Mouse (Mus musculus): Measurements from ENCODE around the gene Serpinb9b. TPM values are rescaled to one million over a fixed set of nuclear protein-coding genes. Genes with fewer than 3 reads are reported as not detected.
"Not testable (repeated sequence)": the region's sequence is repeated elsewhere in the genome, so short reads cannot be mapped to it uniquely, and the experiment has no call there.

Gene Serpinb9b
- polyA plus RNA-seq, 1 experiment from 2014 or later, result 0.70 TPM

DNA sequence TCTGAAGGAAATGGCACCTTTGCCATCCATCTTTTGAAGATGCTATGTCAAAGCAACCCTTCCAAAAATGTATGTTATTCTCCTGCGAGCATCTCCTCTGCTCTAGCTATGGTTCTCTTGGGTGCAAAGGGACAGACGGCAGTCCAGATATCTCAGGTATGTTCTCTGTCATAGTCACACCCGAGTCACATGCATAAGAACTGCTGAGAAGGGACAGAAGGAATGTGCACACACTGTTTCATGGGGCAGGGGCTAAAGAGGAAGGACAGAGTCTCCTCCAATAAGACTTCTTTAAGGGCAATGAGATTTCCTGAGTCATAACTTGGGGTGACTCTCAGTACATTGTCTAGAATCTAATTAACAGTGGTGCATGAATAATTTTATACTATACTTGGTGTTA, 20.7 kb upstream of the Serpinb9b start:
- no peaks in the 10 kb centered on the region for H3K27me3 ChIP-seq
- H3K27ac ChIP-seq, result no peak overlapping the region
- no peak overlapping the region for H3K9ac ChIP-seq
- no peak overlapping the region for H3K4me2 ChIP-seq
- H3K4me3 ChIP-seq, result no peak overlapping the region
- WGBS, result 89% methylated on average over 3 of the region's 3 CpGs
- peaks cover 9% of the 10 kb centered on the region; the same call in 1 of the 2 replicates for H3K4me1 ChIP-seq (replicated peaks)
- ATAC-seq (ENCODE audit: low FRiP score), result no peak
- H3K9me3 ChIP-seq, result no peaks in the 10 kb centered on the region
- no peaks in the 10 kb centered on the region for H3K36me3 ChIP-seq

DNA sequence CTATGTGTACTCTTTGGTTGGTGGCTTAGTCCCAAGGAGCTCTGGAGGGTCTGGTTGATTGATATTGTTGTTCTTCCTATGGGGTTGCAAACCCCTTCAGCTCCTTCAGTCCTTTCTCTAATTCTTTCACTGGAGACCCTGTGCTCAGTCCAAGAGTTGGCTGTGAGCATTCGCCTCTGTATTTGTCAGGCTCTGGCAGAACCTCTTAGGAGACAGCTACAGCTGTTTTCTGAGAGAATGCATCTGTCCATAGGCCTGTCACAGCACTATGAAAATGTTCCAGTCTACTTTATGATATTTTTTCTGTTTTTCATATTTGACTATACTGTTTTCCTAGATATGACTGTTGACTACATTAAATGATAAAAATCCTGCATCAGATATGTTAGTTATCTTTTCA, 14.8 kb upstream of the Serpinb9b start:
- no peaks in the 10 kb centered on the region; the same call in 1 of the 2 replicates for H3K9me3 ChIP-seq
- H3K4me1 ChIP-seq (replicated peaks), result no peaks in the 10 kb centered on the region
- H3K9ac ChIP-seq, result no peak overlapping the region
- no peak for ATAC-seq (ENCODE audit: low FRiP score)
- H3K36me3 ChIP-seq, result no peaks in the 10 kb centered on the region
- H3K27ac ChIP-seq, result no peak overlapping the region
- no peaks in the 10 kb centered on the region for H3K27me3 ChIP-seq
- no peak overlapping the region for H3K4me2 ChIP-seq
- H3K4me3 ChIP-seq, result no peak overlapping the region
- 89% methylated on average over 1 of the region's 1 CpGs for WGBS

DNA sequence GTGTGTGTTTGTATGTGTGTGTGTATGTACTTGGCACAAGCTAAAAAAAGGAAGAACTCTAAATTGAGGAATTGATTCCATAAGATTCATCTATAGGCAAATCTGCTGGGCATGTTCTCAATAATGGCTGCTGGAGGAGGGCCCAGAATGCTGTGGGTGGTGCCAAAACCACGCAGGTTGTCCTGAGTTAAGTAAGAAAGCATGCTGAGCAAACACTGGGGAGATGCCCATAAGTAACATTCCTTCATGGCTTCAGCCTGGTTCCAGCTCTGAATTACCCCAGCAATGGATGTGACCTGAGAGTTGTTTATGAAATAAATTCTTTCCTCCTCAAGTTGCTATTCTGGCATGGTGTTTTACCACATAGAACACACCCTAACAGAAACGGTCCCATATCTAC, 13.9 kb upstream of the Serpinb9b start:
- H3K9ac ChIP-seq, result no peak overlapping the region
- no peaks in the 10 kb centered on the region for H3K4me1 ChIP-seq (replicated peaks)
- H3K4me2 ChIP-seq, result no peak overlapping the region
- no peak overlapping the region for H3K27ac ChIP-seq
- no peaks in the 10 kb centered on the region; the same call in 1 of the 2 replicates for H3K9me3 ChIP-seq
- ATAC-seq (ENCODE audit: low FRiP score), result no peak
- WGBS, result 74% methylated on average over 2 of the region's 2 CpGs
- no peaks in the 10 kb centered on the region for H3K27me3 ChIP-seq
- no peaks in the 10 kb centered on the region for H3K36me3 ChIP-seq
- H3K4me3 ChIP-seq, result no peak overlapping the region

DNA sequence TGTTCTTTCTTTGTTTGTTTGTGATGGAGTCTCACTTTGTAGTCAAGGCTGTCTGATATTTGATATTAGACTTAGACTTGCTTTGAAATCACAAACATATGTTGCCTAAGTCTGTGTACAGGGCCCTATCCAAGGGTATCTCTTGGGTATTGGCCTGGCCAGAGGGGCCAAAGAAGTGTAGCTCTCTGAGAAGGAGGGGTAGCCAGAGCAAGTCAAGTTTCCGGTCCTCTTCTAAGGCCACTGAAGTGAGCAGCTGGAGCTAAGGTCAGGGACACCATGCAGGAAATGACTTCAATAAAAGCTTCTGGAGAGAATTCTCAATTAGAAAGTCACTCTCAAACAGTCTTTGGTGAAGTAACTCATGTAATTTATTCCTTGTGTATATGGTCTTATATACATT, 4.8 kb upstream of the Serpinb9b start:
- Histone ChIP-seq H3K4me1 (replicated peaks) (no peaks in the 10 kb centered on the region), H3K4me3 (no peak overlapping the region), H3K9ac (no peak overlapping the region), H3K36me3 (no peaks in the 10 kb centered on the region), H3K27ac (no peak overlapping the region), H3K9me3 (no peaks in the 10 kb centered on the region), H3K4me2 (no peak overlapping the region), H3K27me3 (no peaks in the 10 kb centered on the region)
- WGBS, result 83% methylated on average over 1 of the region's 1 CpGs
- no peak for ATAC-seq (ENCODE audit: low FRiP score)

DNA sequence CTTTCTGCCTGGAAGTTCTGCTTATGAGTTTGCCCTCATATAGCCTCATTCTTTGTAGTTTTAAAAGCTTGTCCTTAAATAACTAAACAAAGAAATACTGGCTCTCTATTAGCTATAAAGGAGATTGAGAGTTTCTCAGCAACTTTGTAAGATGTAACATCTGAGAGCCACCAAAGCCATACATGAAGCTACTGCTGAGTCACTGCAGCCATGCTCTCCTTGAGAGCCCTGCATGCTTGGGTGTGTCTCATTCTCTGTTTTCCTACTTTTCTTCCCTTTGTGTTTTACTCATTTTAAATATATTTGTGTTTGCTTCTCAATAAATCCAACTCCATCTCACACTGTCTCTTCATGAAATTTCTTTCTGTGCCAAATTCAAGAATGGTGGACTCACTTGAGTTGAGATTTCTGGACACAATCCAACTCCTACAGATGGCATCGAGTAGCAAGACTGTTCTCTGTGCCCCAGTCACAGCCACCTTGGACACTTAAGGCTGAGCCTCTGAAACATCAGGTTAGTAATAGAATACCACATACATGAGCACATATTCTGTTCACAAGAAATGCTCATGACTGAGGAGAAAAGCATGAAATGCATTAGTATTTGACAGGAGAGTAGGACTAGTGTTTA, 674 bp upstream of the Serpinb9b start:
- H3K9me3 ChIP-seq, result no peaks in the 10 kb centered on the region
- H3K27me3 ChIP-seq, result no peaks in the 10 kb centered on the region
- WGBS, result 86% methylated on average over 1 of the region's 1 CpGs
- no peaks in the 10 kb centered on the region for H3K36me3 ChIP-seq
- H3K9ac ChIP-seq, result no peak overlapping the region
- ATAC-seq (ENCODE audit: low FRiP score), result no peak
- no peak overlapping the region for H3K4me3 ChIP-seq
- no peak overlapping the region for H3K4me2 ChIP-seq
- H3K27ac ChIP-seq, result no peak overlapping the region
- H3K4me1 ChIP-seq (replicated peaks), result no peaks in the 10 kb centered on the region

DNA sequence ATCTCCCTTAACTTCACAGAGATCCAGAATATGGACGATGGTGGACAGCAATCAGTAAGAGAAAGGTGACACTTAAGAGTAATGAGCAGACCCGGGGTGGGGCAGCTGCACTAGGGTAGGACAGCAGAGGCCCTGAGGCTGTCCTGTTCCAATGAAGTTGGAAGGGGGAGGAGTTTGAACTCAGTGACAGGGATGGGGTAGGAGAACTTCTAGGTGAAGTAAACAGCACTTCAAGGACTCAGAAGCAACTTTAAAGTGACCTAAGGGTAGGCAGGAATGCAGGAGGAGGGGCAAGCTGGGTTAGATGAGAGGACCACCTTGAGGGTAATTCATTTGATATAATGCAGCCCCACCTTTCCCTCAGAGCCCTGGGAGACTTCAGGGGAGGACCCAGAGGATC, 930 bp downstream of the Serpinb9b start:
- Histone ChIP-seq H3K27ac (no peak overlapping the region), H3K9ac (no peak overlapping the region), H3K4me3 (no peak overlapping the region), H3K4me2 (no peak overlapping the region), H3K4me1 (replicated peaks) (no peaks in the 10 kb centered on the region), H3K27me3 (no peaks in the 10 kb centered on the region), H3K9me3 (no peaks in the 10 kb centered on the region), H3K36me3 (no peaks in the 10 kb centered on the region)
- no peak for ATAC-seq (ENCODE audit: low FRiP score)
- 73% methylated on average over 2 of the region's 2 CpGs for WGBS

DNA sequence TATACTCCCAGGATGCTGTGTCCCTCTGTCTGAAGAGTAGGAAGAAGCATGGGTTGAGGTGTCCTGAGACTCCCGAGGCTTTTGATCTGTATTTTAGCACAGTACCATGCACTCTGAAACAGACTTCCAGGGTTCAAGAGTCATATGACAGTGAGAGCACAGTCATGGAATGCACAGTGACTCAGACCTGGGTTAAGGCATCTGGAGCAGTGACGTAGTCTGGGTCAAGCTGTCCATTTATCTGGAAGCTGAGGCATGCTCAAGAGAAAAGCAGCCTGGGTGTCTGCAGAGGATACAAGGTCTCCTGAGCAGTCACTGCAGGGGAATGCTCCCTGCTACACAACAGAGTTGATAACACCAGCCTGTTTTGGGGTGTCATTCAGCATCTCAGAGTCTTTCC, 1.3 kb downstream of the Serpinb9b start:
- Histone ChIP-seq H3K9me3 (no peaks in the 10 kb centered on the region), H3K4me3 (no peak overlapping the region), H3K4me2 (no peak overlapping the region), H3K36me3 (no peaks in the 10 kb centered on the region), H3K4me1 (replicated peaks) (no peaks in the 10 kb centered on the region), H3K27ac (no peak overlapping the region), H3K27me3 (no peaks in the 10 kb centered on the region), H3K9ac (no peak overlapping the region)
- no peak for ATAC-seq (ENCODE audit: low FRiP score)
- WGBS, result 81% methylated on average over 2 of the region's 2 CpGs

DNA sequence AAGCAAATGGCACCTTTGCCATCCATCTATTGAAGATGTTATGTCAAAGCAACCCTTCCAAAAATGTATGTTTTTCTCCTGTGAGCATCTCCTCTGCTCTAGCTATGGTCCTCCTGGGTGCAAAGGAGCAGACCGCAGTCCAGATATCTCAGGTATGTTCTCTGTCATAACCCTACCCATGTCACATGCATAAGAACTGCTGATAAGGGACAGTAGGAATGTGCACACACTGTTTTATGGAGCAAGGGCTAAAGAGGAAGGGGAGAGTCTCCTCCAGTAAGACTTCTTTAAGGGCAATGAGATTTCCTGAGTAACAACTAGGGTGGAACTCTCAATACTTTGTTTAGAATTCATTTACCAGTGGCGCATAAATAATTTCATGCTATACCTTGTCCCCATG, 2.3 kb downstream of the Serpinb9b start:
- H3K4me2 ChIP-seq; H3K36me3 ChIP-seq; H3K9ac ChIP-seq; H3K27me3 ChIP-seq; H3K9me3 ChIP-seq; ATAC-seq (ENCODE audit: low FRiP score); H3K4me3 ChIP-seq; H3K4me1 ChIP-seq (replicated peaks); H3K27ac ChIP-seq: not testable (repeated sequence)
- 100% methylated on average over 2 of the region's 2 CpGs for WGBS

DNA sequence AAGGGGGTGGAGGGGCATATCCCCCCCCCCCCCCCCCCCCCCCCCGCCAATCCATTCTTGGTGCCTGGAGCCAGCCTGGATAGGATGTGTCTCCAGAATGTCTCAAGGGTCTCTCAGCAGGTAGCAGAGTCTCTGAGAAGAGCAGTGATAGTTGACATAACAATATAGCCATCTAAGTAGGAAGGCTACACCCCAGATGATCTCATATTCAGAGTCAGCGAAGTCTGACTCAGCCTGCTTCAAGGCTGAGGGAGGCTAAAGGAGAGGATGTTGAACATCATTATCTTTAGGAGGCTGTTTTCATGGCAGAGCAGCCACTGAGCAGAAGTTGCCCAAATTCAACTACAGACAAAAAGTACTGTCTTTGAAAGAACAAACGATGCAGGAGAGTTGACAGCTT, 3.1 kb downstream of the Serpinb9b start:
- Histone ChIP-seq H3K27ac (no peak overlapping the region), H3K4me3 (no peak overlapping the region), H3K36me3 (no peaks in the 10 kb centered on the region), H3K9me3 (no peaks in the 10 kb centered on the region), H3K27me3 (no peaks in the 10 kb centered on the region), H3K4me1 (replicated peaks) (no peaks in the 10 kb centered on the region), H3K9ac (no peak overlapping the region), H3K4me2 (no peak overlapping the region)
- no peak for ATAC-seq (ENCODE audit: low FRiP score)
- 81% methylated on average over 3 of the region's 3 CpGs for WGBS

DNA sequence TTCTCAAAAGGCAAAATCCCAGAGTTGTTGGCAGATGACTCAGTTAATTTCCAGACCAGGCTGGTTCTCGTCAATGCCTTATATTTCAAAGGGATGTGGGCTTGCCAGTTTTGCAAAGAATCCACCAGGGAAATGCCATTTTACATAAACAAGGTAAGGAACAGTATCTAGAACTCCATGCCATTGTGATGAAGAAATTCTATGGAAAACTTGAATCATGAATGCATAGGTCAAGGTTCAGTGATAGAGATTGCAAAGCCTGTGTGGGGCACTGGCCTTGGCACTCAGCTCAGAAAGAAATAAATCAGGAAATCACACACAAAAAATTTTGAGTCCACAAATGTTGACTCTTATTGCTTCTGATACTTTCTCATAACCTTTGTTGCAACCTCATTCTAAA, 8.3 kb downstream of the Serpinb9b start:
- H3K4me1 ChIP-seq (replicated peaks), result no peaks in the 10 kb centered on the region
- 79% methylated on average over 1 of the region's 1 CpGs for WGBS
- no peak for ATAC-seq (ENCODE audit: low FRiP score)
- no peak overlapping the region for H3K4me3 ChIP-seq
- no peaks in the 10 kb centered on the region for H3K36me3 ChIP-seq
- H3K4me2 ChIP-seq, result no peak overlapping the region
- no peaks in the 10 kb centered on the region for H3K9me3 ChIP-seq
- H3K27me3 ChIP-seq, result no peaks in the 10 kb centered on the region
- no peak overlapping the region for H3K27ac ChIP-seq
- no peak overlapping the region for H3K9ac ChIP-seq

DNA sequence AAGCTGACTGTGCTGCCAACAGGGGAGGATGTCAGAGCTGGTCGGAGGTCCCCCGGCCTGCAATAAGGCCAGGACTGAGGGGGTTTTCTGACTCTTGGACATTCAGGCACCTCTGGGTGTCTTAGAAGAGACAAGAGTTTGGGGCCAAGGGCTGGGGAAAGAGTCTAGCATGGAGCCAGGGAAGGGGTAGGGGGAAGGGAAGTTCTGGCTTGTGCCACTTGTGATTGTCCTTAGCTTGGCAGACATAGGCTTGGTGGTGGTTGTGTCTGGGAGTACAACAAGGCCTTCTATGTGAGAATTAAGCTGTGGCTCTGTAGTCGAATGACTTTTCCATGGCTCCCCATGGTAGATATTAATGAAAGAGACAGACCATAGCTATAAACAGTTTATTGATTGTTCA, 16.3 kb downstream of the Serpinb9b start:
- Histone ChIP-seq H3K9ac (no peak overlapping the region), H3K27ac (no peak overlapping the region), H3K4me3 (no peak overlapping the region), H3K4me2 (no peak overlapping the region), H3K36me3 (no peaks in the 10 kb centered on the region), H3K4me1 (replicated peaks) (no peaks in the 10 kb centered on the region), H3K27me3 (no peaks in the 10 kb centered on the region), H3K9me3 (no peaks in the 10 kb centered on the region)
- 92% methylated on average over 3 of the region's 3 CpGs for WGBS
- no peak for ATAC-seq (ENCODE audit: low FRiP score)

DNA sequence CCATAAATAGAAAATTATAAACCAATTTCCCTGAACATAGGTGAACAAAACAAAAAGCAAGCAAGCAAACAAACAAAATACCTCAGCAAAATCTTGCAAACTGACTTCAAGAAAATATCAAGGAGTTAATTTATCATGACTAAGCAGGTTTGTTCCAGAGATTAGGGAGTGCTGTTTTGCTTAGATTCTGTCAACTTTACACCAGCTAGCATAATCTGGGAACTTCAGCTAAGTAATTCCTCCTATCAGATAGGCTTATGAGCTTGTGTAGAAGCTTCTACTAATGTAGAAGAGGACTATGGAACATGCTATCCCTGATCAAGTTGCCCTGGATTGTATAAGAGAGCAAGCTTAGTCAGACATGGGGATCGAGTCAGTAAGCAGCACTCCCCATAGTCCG, 20.0 kb downstream of the Serpinb9b start:
- H3K4me2 ChIP-seq, result no peak overlapping the region
- H3K27me3 ChIP-seq, result no peaks in the 10 kb centered on the region
- H3K9me3 ChIP-seq, result no peaks in the 10 kb centered on the region
- no peaks in the 10 kb centered on the region for H3K4me1 ChIP-seq (replicated peaks)
- no peak overlapping the region for H3K27ac ChIP-seq
- no peak overlapping the region for H3K4me3 ChIP-seq
- no peak overlapping the region for H3K9ac ChIP-seq
- WGBS, result 85% methylated on average over 2 of the region's 2 CpGs
- no peaks in the 10 kb centered on the region for H3K36me3 ChIP-seq
- no peak for ATAC-seq (ENCODE audit: low FRiP score)

DNA sequence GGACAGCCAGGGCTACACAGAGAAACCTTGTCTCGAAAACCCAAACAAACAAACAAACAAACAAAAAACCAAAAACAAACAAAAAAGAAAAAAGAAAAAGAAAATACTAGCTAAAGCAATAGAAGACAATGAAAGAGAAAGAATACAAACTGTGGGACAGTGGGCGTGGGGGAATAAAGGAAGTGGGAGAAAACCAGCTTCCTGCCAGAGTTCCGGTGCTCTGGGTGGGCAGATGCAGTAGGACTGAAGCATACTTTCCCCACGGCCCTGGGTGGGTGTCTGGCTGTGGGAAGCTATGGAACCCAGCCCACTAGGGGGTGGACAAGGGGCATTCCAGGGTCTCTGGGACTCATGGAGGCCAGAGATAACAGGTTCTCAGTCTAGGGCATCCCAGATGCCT, 21.0 kb downstream of the Serpinb9b start:
- ATAC-seq (ENCODE audit: low FRiP score), result no peak
- no peaks in the 10 kb centered on the region for H3K9me3 ChIP-seq
- H3K27me3 ChIP-seq, result no peaks in the 10 kb centered on the region
- H3K4me3 ChIP-seq, result no peak overlapping the region
- 79% methylated on average over 4 of the region's 4 CpGs for WGBS
- no peak overlapping the region for H3K27ac ChIP-seq
- H3K36me3 ChIP-seq, result no peaks in the 10 kb centered on the region
- no peak overlapping the region for H3K9ac ChIP-seq
- H3K4me1 ChIP-seq (replicated peaks), result no peaks in the 10 kb centered on the region
- H3K4me2 ChIP-seq, result no peak overlapping the region
